Mouse (Mus musculus): ENCODE data around the gene Cenpm. TPM values are rescaled to one million over a fixed set of nuclear protein-coding genes. Genes with fewer than 3 reads are reported as not detected.

Gene Cenpm
- total RNA-seq, 4 experiments from 2014 or later: 2.6 to 4.8 (median 4.4) TPM

- no peak for DNase-seq (ENCODE audit: low spot score in 2 of 2)
Observed at GRCm38 (mm10) chr15:82192617-82193016, 51.9 kb downstream of the Cenpm start.

GRCm38 (mm10) chr15:82188481-82189240, 55.9 kb downstream of the Cenpm start:
- peak in 1 of 2 experiments; percentile 42 for DNase-seq (ENCODE audit: low spot score in 2 of 2)

- DNase-seq (ENCODE audit: low spot score in 2 of 2): no peak
Observed at GRCm38 (mm10) chr15:82187924-82188323, 56.6 kb downstream of the Cenpm start.

GRCm38 (mm10) chr15:82187401-82187800, 57.1 kb downstream of the Cenpm start:
- DNase-seq (ENCODE audit: low spot score in 2 of 2): no peak

GRCm38 (mm10) chr15:82186931-82187330, 57.6 kb downstream of the Cenpm start:
- no peak for DNase-seq (ENCODE audit: low spot score in 2 of 2)

GRCm38 (mm10) chr15:82186131-82186530, 58.4 kb downstream of the Cenpm start:
- no peak for DNase-seq (ENCODE audit: low spot score in 2 of 2)

GRCm38 (mm10) chr15:82185062-82185783, 59.3 kb downstream of the Cenpm start:
- no peak for DNase-seq (ENCODE audit: low spot score in 2 of 2)

GRCm38 (mm10) chr15:82184656-82185055, 59.9 kb downstream of the Cenpm start:
- no peak for DNase-seq (ENCODE audit: low spot score in 2 of 2)

- no peak for DNase-seq (ENCODE audit: low spot score in 2 of 2)
Observed at GRCm38 (mm10) chr15:82184183-82184582, 60.4 kb downstream of the Cenpm start.

Small RNA genes lying within 50 kb of the gene (microRNA-seq; reads per million reads assigned to microRNA genes)
- gene Mir33: 30.3 to 34.4 reads per million in 2 experiments

Other genes starting within 250 kb of the Cenpm start
- gene Desi1, start 210.9 kb downstream of the Cenpm start, total RNA-seq (2022): 100 to 1,000 TPM in 2 of 4 experiments, 10 to 100 TPM in 2; 90.4 to 112 (median 101) TPM
- 100 to 1,000 TPM in 3 of 4 experiments, 10 to 100 TPM in 1; 98.4 to 120 (median 115) TPM for gene Snu13, start 197.2 kb downstream of the Cenpm start, total RNA-seq (2022)
- not detected for gene 4930407I10Rik, start 185.6 kb downstream of the Cenpm start, total RNA-seq (2022)
- under 1 TPM; 0.35 to 0.87 (median 0.66) TPM for gene Mei1, start 174.8 kb downstream of the Cenpm start, total RNA-seq (2022)
- gene Ccdc134, start 116.8 kb downstream of the Cenpm start, total RNA-seq (2022): 10 to 100 TPM; 10.4 to 14.3 (median 13.0) TPM
- 100 to 1,000 TPM; 175 to 214 (median 189) TPM for gene Srebf2, start 97.6 kb downstream of the Cenpm start, total RNA-seq (2022)
- gene Shisa8, start 31.9 kb downstream of the Cenpm start, total RNA-seq (2022): 1 to 10 TPM; 1.6 to 3.5 (median 2.0) TPM
- gene Tnfrsf13c, start 20.4 kb downstream of the Cenpm start, total RNA-seq (2022): under 1 TPM in 2 of 4 experiments, not detected in 2; 0.69 to 0.80 TPM
- gene 1500009C09Rik, start 7.6 kb upstream of the Cenpm start, total RNA-seq (2022): 100 to 1,000 TPM in 3 of 4 experiments, 10 to 100 TPM in 1; 91.7 to 112 (median 104) TPM
- gene Sept3, start 30.1 kb upstream of the Cenpm start, total RNA-seq (2022): 100 to 1,000 TPM; 583 to 608 (median 584) TPM
- not detected for gene Wbp2nl, start 54.2 kb upstream of the Cenpm start, total RNA-seq (2022)
- gene Naga, start 94.2 kb upstream of the Cenpm start, total RNA-seq (2022): 10 to 100 TPM; 33.0 to 56.7 (median 43.1) TPM
- gene Pheta2, start 94.2 kb upstream of the Cenpm start, total RNA-seq (2022): 1 to 10 TPM in 1 of 4 experiments, under 1 TPM in 3; 0.22 to 1.2 (median 0.32) TPM
- gene Smdt1, start 94.2 kb upstream of the Cenpm start, total RNA-seq (2022): 100 to 1,000 TPM; 123 to 145 (median 138) TPM
- 100 to 1,000 TPM; 177 to 207 (median 191) TPM for gene Ndufa6, start 109.6 kb upstream of the Cenpm start, total RNA-seq (2022)
- 10 to 100 TPM; 46.4 to 55.0 (median 53.4) TPM for gene Cyp2d22, start 135.5 kb upstream of the Cenpm start, total RNA-seq (2022)
- under 1 TPM in 1 of 4 experiments, not detected in 3; 0.45 TPM for gene Cyp2d11, start 149.3 kb upstream of the Cenpm start, total RNA-seq (2022)
- 1 to 10 TPM in 2 of 4 experiments, under 1 TPM in 1, not detected in 1; 0.41 to 1.2 (median 1.0) TPM for gene Cyp2d10, start 162.4 kb upstream of the Cenpm start, total RNA-seq (2022)
- gene Cyp2d9, start 188.7 kb upstream of the Cenpm start, total RNA-seq (2022): under 1 TPM in 1 of 4 experiments, not detected in 3; 0.29 TPM